Mouse (Mus musculus): ENCODE measurements around the gene Arid3b. TPM values are rescaled to one million over a fixed set of nuclear protein-coding genes. Genes with fewer than 3 reads are reported as not detected.

The Arid3b gene
- total and polyA plus RNA-seq, 3 experiments = 16.7 to 105 (median 33.4) TPM

DNA sequence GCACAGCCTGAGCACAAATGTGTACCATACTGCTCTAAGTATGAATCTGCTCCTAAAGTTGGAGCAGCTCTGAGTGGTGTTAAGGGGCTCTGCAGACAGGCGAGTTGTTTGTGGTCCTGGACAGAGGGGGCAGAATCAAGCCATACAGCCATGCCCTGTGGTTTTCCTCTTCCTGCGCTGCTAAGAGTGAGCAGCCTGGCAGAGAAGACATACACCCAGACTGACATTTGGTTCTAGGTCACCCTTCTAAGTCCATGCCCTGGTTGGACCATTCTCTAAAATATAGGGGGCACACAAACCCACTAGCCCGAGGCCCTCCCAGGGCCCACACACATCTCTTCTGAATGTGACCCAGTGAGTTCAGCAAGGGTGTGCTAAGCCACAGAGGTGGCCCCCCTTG, 46.9 kb downstream of the Arid3b start:
- Histone ChIP-seq H3K4me2 (ENCODE audit: insufficient read depth, low read depth, poor library complexity, severe bottlenecking) (no peak overlapping the region), H3K36me3 (replicated peaks in 1 of 2; ENCODE audit: control insufficient read depth in 1 of 2, insufficient read depth in 1 of 2, low read length in 1 of 2) (peaks cover 60 to 86% of the 10 kb centered on the region in 2 experiments), H3K4me3 (replicated peaks in 1 of 3; ENCODE audit: low read depth in 2 of 3, low read length in 2 of 3, poor library complexity in 1 of 3) (no peak overlapping the region), H3K27ac (ENCODE audit: insufficient read depth, low read depth) (no peak overlapping the region), H3K4me1 (ENCODE audit: control insufficient read depth in 1 of 2, insufficient read depth in 2 of 2) (peaks cover 0 to 9% of the 10 kb centered on the region in 2 experiments; a peak in 3 of 4 replicates), H3K9ac (ENCODE audit: insufficient read depth, low read depth) (no peak overlapping the region), H3K27me3 (replicated peaks) (no peaks in the 10 kb centered on the region), H3K9me3 (replicated peaks; ENCODE audit: low read length) (peaks cover 15% of the 10 kb centered on the region), H3K79me2 (replicated peaks; ENCODE audit: control insufficient read depth, extremely low read depth, insufficient read depth, poor library complexity, severe bottlenecking) (no peaks in the 10 kb centered on the region)
- TF ChIP-seq NELFE (IDR thresholded peaks at IDR 0.05; ENCODE audit: low read depth, low read length) (no peak), JUN (IDR thresholded peaks at IDR 0.05; ENCODE audit: insufficient read depth, low read depth, low read length) (no peak), USF1 (IDR thresholded peaks at IDR 0.05; ENCODE audit: low read depth, low read length) (no peak), TCF12 (IDR thresholded peaks at IDR 0.05; ENCODE audit: low read depth, low read length) (no peak), E2F4 (IDR thresholded peaks at IDR 0.05; ENCODE audit: insufficient replicate concordance, low read depth, low read length) (no peak), KAT2A (IDR thresholded peaks at IDR 0.05; ENCODE audit: insufficient replicate concordance, low read length) (no peak)
- dilution Hi-C loops (cut with MboI; ENCODE audit: extremely low pct_ligation_motif_present, extremely low pct_unique_long_range_greater_than_20kb, low sequenced_read_pairs) (no loop called here), in situ Hi-C loops (cut with MboI; ENCODE audit: low pct_ligation_motif_present, low pct_unique_long_range_greater_than_20kb, low sequenced_read_pairs) (no loop called here)
- no peak for DNase-seq (ENCODE audit: extremely low read depth)

DNA sequence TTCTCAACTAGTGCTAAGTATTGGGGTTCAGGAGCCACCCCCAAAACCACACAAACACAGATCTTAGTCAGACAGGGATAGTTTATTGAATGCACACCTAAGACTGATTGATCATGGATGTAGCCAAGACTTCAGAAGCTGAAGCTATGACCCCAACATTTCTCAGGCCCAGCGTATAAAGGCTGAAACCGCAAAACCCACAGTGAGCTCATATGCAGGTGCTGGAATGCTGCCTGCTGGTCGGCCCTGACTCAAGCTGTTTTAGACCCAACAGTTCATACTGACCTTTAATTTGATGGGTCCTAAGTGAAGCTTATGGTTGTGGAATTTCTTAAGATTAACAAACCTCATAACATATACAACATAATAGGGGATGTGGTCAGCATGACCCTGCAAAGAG, 53.9 kb downstream of the Arid3b start:
- Histone ChIP-seq H3K4me1 (ENCODE audit: control insufficient read depth in 1 of 2, insufficient read depth in 2 of 2) (peaks cover 0 to 27% of the 10 kb centered on the region in 2 experiments; a peak in 3 of 4 replicates), H3K79me2 (replicated peaks; ENCODE audit: control insufficient read depth, extremely low read depth, insufficient read depth, poor library complexity, severe bottlenecking) (no peaks in the 10 kb centered on the region), H3K4me2 (ENCODE audit: insufficient read depth, low read depth, poor library complexity, severe bottlenecking) (no peak overlapping the region), H3K4me3 (replicated peaks in 1 of 3; ENCODE audit: low read depth in 2 of 3, low read length in 2 of 3, poor library complexity in 1 of 3) (no peak overlapping the region), H3K9ac (ENCODE audit: insufficient read depth, low read depth) (no peak overlapping the region), H3K9me3 (replicated peaks; ENCODE audit: low read length) (peaks cover 15% of the 10 kb centered on the region), H3K27me3 (replicated peaks) (no peaks in the 10 kb centered on the region), H3K27ac (ENCODE audit: insufficient read depth, low read depth) (no peak overlapping the region), H3K36me3 (replicated peaks in 1 of 2; ENCODE audit: control insufficient read depth in 1 of 2, insufficient read depth in 1 of 2, low read length in 1 of 2) (peaks cover 6 to 34% of the 10 kb centered on the region in 2 experiments)
- dilution Hi-C loops (cut with MboI; ENCODE audit: extremely low pct_ligation_motif_present, extremely low pct_unique_long_range_greater_than_20kb, low sequenced_read_pairs) (no loop called here), in situ Hi-C loops (cut with MboI; ENCODE audit: low pct_ligation_motif_present, low pct_unique_long_range_greater_than_20kb, low sequenced_read_pairs) (no loop called here)
- DNase-seq (ENCODE audit: extremely low read depth) = no peak
- no peak for TF ChIP-seq RCOR1 (conservative IDR thresholded peaks at IDR 0.05; ENCODE audit: low read depth, low read length)
- TF ChIP-seq HCFC1 (IDR thresholded peaks at IDR 0.05; ENCODE audit: low read depth, low read length) = no peak
- TF ChIP-seq SIN3A (IDR thresholded peaks at IDR 0.05; ENCODE audit: low read length) = no peak
- no peak for TF ChIP-seq UBTF (IDR thresholded peaks at IDR 0.05; ENCODE audit: low read depth, low read length)
- TF ChIP-seq POLR2A (IDR thresholded peaks at IDR 0.05; ENCODE audit: low read depth, low read length) = no peak
- no peak for TF ChIP-seq USF2 (conservative IDR thresholded peaks at IDR 0.05; ENCODE audit: low read depth, low read length)
- TF ChIP-seq BHLHE40 (IDR thresholded peaks at IDR 0.05; ENCODE audit: low read depth, low read length) = no peak
- TF ChIP-seq ELF1 (IDR thresholded peaks at IDR 0.05; ENCODE audit: low read depth, low read length) = no peak
- TF ChIP-seq CTCF (conservative IDR thresholded peaks at IDR 0.05 in 1 of 2, IDR thresholded peaks at IDR 0.05 in 1 of 2; ENCODE audit: low read depth in 2 of 2, low read length in 2 of 2) = no peak
- no peak for TF ChIP-seq POLR2AphosphoS2 (IDR thresholded peaks at IDR 0.05; ENCODE audit: low read depth, low read length)
- no peak for TF ChIP-seq ZNF384 (IDR thresholded peaks at IDR 0.05; ENCODE audit: low read depth, low read length)
- TF ChIP-seq MAZ (IDR thresholded peaks at IDR 0.05; ENCODE audit: low read depth, low read length) = no peak
- TF ChIP-seq MEF2A (IDR thresholded peaks at IDR 0.05; ENCODE audit: borderline replicate concordance, low read depth, low read length) = no peak
- no peak for TF ChIP-seq MYC (IDR thresholded peaks at IDR 0.05; ENCODE audit: low read depth, low read length)
- TF ChIP-seq CHD2 (IDR thresholded peaks at IDR 0.05; ENCODE audit: low read length) = no peak
- no peak for TF ChIP-seq TCF12 (IDR thresholded peaks at IDR 0.05; ENCODE audit: low read depth, low read length)
- TF ChIP-seq IRF4 (IDR thresholded peaks at IDR 0.05; ENCODE audit: low read depth, low read length) = no peak
- TF ChIP-seq PAX5 (IDR thresholded peaks at IDR 0.05; ENCODE audit: low read length) = no peak
- no peak for TF ChIP-seq ZKSCAN1 (IDR thresholded peaks at IDR 0.05; ENCODE audit: borderline replicate concordance, low read depth, low read length)
- no peak for TF ChIP-seq EP300 (IDR thresholded peaks at IDR 0.05; ENCODE audit: low read length)
